Mouse (Mus musculus): ENCODE results near the gene Naa15.
"Not testable (repeated sequence)": the region's sequence is repeated elsewhere in the genome, so short reads cannot be mapped to it uniquely, and the experiment has no call there.

The Naa15 gene

DNA sequence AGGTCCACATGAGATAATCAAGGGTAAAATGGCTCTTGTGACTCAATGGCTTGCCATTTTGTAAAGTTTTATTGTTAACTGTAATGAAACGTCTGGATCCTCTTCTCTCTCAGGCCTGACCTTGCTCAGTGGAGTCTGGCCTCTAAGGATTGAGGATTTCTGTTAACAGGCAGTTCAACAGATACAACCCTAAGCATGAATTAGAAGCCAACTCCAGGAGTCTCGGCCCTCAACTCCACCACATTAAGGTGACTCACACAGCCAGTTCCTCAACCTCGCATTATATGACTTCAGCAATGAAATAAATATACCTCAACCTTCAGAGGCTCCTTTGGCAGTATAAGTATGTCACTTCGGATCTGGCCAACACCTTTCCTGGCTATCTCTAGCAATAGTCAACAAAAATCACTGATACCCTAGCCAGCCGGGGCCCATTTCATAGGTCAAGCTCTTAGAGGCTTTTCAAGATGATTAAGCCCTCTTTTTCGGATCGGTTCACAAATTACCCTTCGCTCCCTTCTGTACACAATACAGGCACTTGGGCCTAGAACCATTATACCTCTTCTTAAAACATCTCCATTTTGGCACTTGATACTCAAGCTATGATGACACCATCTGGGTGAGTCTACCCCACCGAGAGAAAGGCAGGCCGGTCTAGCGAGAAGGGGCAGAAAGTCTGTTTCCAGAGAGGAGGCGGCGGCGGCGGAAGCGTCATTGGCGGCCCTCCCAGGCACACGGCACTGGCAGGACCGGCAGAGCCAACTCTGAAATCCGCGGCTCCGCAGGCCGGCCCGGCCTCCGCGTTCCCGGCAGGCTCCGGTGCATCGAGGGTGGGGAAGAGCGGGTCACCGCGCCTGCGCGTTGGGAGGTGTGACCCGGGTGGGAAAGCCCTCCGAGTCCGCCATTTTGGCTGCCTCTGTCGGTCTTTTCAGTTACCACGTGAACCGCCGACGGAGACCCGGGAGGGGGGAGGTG, at the start of gene Naa15:
Naa15 (plus strand) TSS at position 51 of the 975 bp plus-strand sequence.
- DNase-seq (ENCODE audit: extremely low spot score, low read depth, low spot score): peak; percentile 76

GRCm38 (mm10) chr3:51365517-51365882, 49.4 kb upstream of the Naa15 start:
- no peak for DNase-seq (ENCODE audit: extremely low spot score, low read depth, low spot score)

DNA sequence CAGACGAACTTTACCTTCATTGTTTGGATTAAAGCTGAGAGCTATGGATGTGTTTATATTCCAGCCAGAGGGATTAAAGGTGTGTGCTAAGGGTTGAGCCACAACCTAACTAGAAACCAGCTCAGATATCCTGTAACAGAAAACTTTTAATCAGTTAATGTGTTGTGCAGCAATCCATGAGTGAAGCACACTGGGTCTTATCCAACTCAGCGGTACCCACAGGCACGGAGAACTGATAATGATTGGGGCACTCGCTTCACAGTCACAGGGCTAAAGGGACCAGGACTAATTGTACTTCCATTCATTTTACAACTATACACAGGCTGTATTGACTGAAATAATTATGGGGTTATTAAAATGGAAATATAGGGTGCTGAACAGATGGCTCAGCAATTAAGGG, 48.0 kb upstream of the Naa15 start:
- DNase-seq (ENCODE audit: extremely low spot score, low read depth, low spot score): no peak

GRCm38 (mm10) chr3:51368011-51368410, 46.9 kb upstream of the Naa15 start:
- no peak for DNase-seq (ENCODE audit: extremely low spot score, low read depth, low spot score)

- no peak for DNase-seq (ENCODE audit: extremely low spot score, low read depth, low spot score)
Observed at GRCm38 (mm10) chr3:51371826-51372225, 43.1 kb upstream of the Naa15 start.

GRCm38 (mm10) chr3:51372883-51373282, 42.1 kb upstream of the Naa15 start:
- no peak for DNase-seq (ENCODE audit: extremely low spot score, low read depth, low spot score)

DNA sequence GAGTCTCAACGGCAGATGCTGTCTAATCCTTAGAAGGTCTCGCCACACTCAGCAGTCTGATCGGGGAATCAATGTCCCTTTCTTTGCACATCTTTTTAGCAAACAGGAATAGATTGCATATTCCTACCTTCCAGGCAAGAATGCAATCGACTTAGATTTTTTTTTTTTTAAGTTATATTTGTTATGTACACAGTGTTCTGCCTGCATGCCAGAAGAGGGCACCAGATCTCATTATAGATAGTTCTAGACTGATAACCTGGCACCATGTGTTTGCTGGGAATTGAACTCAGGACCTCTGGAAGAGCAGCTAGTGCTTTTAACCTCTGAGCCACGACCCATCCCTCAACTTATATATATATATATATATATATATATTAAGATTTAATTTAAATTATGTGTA, 41.4 kb upstream of the Naa15 start:
- DNase-seq (ENCODE audit: extremely low spot score, low read depth, low spot score): no peak

GRCm38 (mm10) chr3:51375307-51376265, 39.4 kb upstream of the Naa15 start:
- no peak for DNase-seq (ENCODE audit: extremely low spot score, low read depth, low spot score)

DNA sequence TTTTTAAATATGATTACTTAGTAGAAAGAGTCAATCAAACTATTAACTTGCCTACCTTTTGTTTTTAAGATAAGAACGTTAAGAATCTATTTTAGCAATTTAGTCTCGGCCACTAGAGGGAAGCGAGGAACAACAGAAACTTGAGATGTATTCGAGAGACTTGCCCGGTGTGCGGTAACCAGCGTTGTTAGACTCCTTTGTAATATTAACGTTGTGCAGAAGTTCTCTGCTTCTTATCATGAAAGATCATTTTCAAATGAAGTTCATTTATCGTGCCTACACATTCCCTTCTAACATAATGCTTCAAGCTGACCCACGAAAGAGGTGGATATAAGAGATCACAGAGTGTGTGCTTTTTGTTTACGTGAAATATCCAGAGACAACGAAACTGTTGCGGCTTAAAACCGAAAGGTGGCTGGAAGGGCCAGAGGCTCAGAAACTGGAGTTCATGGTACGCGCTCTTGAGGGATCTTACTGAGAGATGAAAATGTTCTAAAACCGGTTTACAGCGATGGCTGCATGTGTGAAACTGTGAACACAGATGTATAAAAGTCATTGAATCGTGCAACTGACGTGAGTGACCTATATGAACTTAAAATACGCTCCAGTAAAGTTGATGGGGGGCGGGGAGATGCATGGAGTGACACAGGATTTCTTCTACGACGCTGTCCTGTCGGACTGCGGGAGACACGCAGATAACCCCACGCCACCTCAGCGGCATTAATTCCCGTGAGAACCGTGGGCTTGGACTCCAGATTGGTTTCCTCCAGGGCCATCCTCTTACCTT, 36.9 kb upstream of the Naa15 start:
- DNase-seq (ENCODE audit: extremely low spot score, low read depth, low spot score): no peak

GRCm38 (mm10) chr3:51378665-51378946, 36.3 kb upstream of the Naa15 start:
- no peak for DNase-seq (ENCODE audit: extremely low spot score, low read depth, low spot score)

DNA sequence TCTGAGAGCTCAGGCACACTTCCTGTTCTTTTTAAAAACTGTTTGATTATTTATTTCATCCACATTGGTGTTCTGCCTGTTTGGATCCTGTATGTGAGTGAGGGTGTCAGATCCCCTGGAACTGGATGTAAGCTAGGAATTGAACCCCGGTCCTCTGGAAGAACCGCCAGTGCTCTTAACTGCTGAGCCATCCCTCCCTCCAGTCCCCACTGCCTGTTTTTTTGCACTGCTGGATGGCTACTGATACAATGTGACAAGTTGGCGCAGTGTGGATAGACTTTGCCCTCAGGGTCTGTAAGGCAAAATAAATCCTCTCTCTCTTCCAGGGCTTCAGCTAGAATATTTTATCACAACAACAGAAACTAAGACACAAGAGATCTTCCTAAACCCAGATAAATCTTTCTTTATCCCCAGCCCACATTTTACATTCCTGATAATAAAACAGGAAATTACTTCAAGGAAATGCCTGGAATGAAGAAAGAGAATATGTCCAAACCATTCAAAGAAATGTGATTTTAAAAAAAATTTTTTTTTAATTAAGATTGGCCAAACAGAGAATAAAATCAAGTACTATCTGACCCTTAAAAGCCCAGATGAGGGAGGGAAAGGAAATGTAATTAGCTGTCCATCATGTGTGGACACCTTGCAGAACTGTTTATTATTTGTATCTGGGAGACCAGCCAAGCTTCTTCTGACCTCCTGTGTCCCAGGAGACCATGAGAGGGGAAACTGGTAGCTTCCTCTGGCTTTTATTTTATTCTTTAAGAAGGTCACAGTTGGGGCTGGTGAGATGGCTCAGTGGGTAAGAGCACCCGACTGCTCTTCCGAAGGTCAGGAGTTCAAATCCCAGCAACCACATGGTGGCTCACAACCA, 34.9 kb upstream of the Naa15 start:
- no peak for DNase-seq (ENCODE audit: extremely low spot score, low read depth, low spot score)

DNA sequence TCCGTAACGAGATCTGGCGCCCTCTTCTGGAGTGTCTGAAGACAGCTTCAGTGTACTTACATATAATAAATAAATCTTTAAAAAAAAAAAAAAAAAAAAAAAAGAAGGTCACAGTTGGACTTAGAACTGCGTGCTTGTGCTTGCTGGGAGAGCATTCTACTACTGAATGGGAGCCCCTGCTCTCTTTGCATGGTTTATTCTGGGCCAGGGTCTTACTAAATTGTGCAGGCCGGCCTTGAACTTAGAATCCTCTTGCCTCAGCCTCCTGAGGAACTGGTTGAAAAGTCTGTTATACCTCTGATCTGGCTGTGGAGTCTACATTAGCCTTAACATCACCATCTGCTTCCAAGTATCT, 34.3 kb upstream of the Naa15 start:
- DNase-seq (ENCODE audit: extremely low spot score, low read depth, low spot score): no peak

DNA sequence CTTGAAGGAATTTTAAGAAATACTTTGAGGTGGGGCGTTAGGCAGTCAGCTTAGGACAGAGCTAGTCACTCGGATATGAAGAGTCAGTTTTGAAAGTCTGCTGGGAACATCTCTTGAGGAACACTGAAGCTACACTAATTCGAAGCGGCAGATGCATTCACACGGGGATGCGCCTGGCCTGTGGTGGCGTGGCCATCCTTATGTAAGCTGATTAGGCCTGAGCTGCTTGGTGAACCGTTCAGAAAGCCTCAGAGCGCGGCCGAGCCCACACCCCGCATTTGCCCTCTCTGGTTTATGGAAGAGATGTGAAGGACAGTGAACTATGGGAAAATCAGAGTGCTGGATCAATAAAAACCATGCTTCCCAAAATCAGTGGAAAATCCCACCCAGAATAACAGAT, 31.5 kb upstream of the Naa15 start:
- DNase-seq (ENCODE audit: extremely low spot score, low read depth, low spot score): no peak

DNA sequence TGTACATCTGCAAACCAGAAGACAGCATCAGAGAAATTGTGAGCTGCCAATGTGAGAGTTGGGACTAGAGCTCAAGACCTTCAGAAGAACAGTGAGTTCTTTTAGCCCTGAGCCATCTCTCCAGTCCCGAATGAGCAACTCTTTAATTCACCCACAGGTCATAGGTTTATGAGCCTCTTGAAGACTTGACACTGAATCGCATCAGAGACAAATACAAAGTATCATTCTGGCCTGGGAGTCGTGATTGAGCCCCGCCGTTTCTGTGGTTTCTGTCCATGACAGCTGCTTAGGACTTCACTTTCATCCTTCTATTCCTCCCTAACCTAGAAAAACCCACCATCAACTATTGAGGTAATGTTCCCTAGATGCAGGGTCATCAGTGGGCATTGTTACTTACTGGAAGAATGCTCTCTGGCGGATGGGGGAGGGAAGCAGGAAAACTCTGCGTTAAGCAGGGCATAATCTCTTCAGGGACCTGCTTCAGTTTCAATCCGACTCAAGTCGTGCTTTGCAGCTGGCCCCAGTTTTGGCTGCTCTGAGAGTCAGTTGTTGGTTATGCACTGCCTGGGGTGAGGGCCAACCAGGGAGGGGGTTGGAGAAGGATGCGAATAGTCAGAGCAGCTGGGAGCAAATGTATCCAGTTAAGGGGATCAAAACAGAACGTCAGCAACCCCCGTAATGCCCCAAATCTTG, 28.4 kb upstream of the Naa15 start:
- no peak for DNase-seq (ENCODE audit: extremely low spot score, low read depth, low spot score)

DNA sequence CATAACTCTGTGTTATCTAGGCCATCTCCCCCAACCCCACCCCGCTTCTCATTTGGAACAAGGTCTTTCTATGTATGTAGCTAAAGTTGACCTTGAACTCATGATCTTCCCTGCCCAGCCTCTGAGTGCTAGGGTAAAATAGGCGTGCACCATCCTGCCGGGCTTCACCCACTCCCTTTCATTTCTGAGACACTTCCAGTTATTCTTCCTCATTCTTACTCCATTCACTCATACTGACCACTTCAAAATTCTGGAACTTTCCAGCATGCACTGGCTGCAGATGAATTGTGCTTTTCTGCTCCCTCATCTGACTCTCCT, 27.9 kb upstream of the Naa15 start:
- no peak for DNase-seq (ENCODE audit: extremely low spot score, low read depth, low spot score)

- no peak for DNase-seq (ENCODE audit: extremely low spot score, low read depth, low spot score)
Observed at GRCm38 (mm10) chr3:51387868-51388381, 27.0 kb upstream of the Naa15 start.

GRCm38 (mm10) chr3:51388904-51389303, 26.0 kb upstream of the Naa15 start:
- DNase-seq (ENCODE audit: extremely low spot score, low read depth, low spot score): no peak

GRCm38 (mm10) chr3:51391095-51391494, 23.9 kb upstream of the Naa15 start:
- DNase-seq (ENCODE audit: extremely low spot score, low read depth, low spot score): no peak

GRCm38 (mm10) chr3:51391591-51391990, 23.4 kb upstream of the Naa15 start:
- no peak for DNase-seq (ENCODE audit: extremely low spot score, low read depth, low spot score)

- DNase-seq (ENCODE audit: extremely low spot score, low read depth, low spot score): not testable (repeated sequence)
Observed at GRCm38 (mm10) chr3:51393018-51393417, 21.9 kb upstream of the Naa15 start.
